Mouse (Mus musculus): ENCODE measurements around the gene Dyrk2.
A peak's percentile ranks its signal among the peaks of the same experiment; 100 is the strongest.

Dyrk2 gene

GRCm38 (mm10) chr10:118840598-118840997, 29.4 kb downstream of the Dyrk2 start:
- DNase-seq, result no peak

GRCm38 (mm10) chr10:118839343-118840141, 30.5 kb downstream of the Dyrk2 start:
- DNase-seq, result no peak

GRCm38 (mm10) chr10:118837636-118838035, 32.4 kb downstream of the Dyrk2 start:
- peak in 1 of 2 experiments; percentile 21 for DNase-seq

- DNase-seq, result no peak
Measured at GRCm38 (mm10) chr10:118831190-118831589, 38.8 kb downstream of the Dyrk2 start.

- no peak for DNase-seq
Measured at GRCm38 (mm10) chr10:118829641-118830040, 40.4 kb downstream of the Dyrk2 start.

- no peak for DNase-seq
Measured at GRCm38 (mm10) chr10:118827116-118827515, 42.9 kb downstream of the Dyrk2 start.

DNA sequence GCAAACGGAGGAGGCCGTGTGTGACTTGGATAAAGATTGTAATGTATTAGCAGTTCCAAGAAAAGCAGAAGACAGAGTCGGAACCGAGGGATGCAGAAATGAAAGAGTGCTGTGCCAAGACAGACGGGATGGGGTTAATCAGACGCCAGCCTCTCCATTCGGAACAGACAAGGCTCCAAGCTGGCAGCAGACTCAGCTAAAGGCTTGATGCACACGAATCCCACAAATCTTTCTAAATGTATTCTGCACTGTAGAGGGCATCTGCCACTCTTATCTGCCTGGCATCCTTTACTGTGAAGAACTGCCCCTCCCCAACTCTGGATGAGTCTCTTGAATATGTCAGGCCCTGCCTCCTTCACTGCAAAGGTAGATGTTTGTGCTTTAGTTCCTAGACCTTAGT, 45.2 kb downstream of the Dyrk2 start:
- DNase-seq, result no peak

GRCm38 (mm10) chr10:118820901-118821300, 49.1 kb downstream of the Dyrk2 start:
- peak; percentile 23 to 53 for DNase-seq

GRCm38 (mm10) chr10:118819846-118820245, 50.2 kb downstream of the Dyrk2 start:
- no peak for DNase-seq

DNA sequence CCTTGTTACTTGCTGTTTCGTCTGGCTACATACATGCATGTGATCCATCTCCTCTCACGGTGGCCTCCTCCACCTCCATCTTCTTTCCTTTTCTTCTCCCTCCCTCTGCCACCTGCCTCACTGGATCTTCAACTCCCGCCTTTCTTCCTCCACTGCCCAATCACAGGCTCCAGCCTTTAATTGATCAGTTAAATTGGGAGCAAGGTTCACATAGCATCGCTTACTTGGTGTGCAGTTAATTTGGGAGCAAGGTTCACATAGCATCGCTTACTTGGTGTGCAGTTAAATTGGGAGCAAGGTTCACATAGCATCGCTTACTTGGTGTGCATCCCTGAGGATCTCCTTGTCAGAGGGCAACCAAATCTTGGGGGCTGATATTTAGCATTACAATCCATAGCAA, 52.9 kb downstream of the Dyrk2 start:
- no peak for DNase-seq

- DNase-seq, result no peak
Measured at GRCm38 (mm10) chr10:118811945-118812344, 58.1 kb downstream of the Dyrk2 start.

DNA sequence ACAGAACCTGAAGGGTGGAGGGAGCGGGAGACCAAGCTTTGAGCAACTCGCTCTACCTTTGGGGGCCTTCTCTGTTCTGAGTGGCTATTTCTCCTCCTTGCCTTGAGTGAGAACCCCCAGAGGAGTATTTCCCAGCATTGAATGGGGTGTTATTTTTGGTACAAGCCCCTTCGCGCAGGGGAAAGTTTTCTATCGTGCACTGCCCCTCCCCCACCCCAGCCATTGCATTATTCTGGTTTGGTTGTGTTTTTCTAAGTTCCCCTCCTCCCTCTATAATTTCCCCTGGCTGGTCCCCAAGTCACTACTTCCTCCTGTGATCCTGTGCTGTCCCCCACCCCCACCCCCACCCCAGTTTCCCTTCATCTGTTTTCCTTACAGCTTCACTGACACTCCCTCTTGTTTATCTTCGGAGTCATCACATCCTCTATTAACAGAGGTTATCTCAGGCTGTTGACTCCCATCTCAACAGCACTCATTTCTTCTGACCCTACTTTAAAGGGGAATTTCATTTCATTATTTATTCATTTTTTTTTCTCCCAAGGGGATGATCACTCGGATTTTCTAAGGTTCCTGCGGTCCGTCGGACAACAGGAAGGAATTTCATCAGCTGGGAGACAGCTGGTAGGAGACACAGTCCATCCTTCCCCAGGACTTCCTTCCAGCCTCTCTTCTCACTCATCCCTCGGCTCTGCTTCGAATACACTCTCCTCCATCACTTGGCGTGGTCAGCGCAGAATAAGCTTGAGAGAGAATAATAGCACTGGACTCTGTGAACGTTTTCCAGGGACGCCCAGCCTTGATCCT, 58.9 kb downstream of the Dyrk2 start:
- DNase-seq, result peak; percentile 53 to 69

Measured in kidney, postnatal 25 days (tissue).